Mouse (Mus musculus): ENCODE results near the gene Smim5. TPM values are rescaled to one million over a fixed set of nuclear protein-coding genes. Genes with fewer than 3 reads are reported as not detected.

The Smim5 gene
- polyA plus RNA-seq, 1 experiment: 0.64 TPM

DNA sequence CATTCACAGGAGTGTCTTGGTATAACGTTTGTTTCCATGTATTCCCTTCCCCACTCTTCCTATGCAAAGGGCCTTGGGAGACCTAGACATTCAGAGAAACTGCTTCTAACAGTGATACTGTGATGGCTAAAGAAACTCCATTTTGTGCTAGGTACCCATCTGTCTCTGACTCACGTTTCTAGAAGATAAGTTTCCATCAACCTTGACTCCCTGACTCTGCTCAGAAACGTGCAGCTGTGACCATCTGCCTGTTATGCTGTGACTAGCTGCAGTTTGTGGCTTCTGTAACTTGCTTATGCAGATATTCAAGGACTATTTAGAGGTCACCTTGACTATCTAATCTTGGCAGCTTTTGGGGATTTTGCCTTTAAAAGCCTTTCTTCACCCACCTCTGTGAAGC is 31.5 kb downstream of the Smim5 start:
- TF ChIP-seq CTCF (IDR thresholded peaks at IDR 0.05; ENCODE audit: borderline replicate concordance, extremely low read depth, insufficient read depth, insufficient read length): no peak
- no peak for TF ChIP-seq POLR2A (IDR thresholded peaks at IDR 0.05; ENCODE audit: borderline replicate concordance, extremely low read depth, insufficient read depth, insufficient read length, poor library complexity, severe bottlenecking)
- DNase-seq (ENCODE audit: low read depth): no peak

DNA sequence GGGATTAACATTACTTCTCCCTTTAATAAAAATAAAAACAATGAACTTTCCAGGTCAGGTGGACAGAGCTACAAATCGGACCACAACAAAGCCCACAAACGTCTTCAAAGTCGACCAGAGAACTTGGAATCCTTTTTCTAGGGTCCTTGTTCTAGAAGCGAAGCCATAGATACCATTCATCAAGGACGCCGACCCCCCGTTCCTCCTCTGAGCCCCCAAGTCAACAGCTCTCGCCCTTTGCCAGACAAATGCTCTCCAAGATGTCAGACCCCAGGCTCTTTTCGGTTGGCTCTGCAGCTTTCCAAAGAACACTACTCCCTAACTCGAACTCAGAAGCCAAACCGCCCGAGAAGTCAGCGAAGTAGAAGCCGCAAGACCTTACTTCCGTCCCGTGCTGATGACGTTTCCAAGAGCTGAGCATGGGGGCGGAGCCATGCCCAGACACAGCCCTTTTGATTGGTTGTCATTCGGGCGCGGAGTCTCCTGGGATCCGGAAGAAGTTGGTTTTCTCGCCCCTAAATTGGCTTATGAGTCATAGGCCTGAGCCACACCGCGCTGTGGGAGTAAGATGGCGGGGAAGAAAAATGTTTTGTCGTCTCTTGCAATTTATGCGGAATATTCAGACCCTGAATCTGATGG is 33.5 kb downstream of the Smim5 start, which contains the start of the genes Sap30bp and Recql5:
Sap30bp (plus strand) TSS at position 175 of the 639 bp plus-strand sequence.
Recql5 (minus strand) TSS at position 370 of the 639 bp plus-strand sequence.
- peak; percentile 66; the same call in 1 of the 2 replicates for TF ChIP-seq POLR2A (IDR thresholded peaks at IDR 0.05; ENCODE audit: borderline replicate concordance, extremely low read depth, insufficient read depth, insufficient read length, poor library complexity, severe bottlenecking)
- TF ChIP-seq CTCF (IDR thresholded peaks at IDR 0.05; ENCODE audit: borderline replicate concordance, extremely low read depth, insufficient read depth, insufficient read length): no peak
- DNase-seq (ENCODE audit: low read depth): peak; percentile 100

DNA sequence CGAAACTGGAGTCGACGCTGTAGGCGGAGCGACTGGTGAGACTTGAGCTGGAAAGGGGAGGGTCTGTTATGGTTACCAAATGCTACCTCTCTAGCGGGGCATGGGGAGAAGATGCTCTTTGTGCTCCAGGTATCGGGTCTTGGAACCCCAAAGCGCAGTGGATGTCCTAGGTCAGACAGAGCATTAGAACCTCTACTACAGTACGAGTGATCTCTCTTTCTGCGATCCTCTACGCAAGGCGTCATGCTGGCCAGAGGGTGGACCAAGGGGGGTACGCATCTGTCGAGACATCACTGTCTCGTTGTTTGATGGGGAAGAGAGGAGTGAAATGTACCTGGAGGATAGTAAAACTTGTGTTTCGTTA is 34.0 kb downstream of the Smim5 start:
- no peak for TF ChIP-seq POLR2A (IDR thresholded peaks at IDR 0.05; ENCODE audit: borderline replicate concordance, extremely low read depth, insufficient read depth, insufficient read length, poor library complexity, severe bottlenecking)
- no peak for TF ChIP-seq CTCF (IDR thresholded peaks at IDR 0.05; ENCODE audit: borderline replicate concordance, extremely low read depth, insufficient read depth, insufficient read length)
- no peak for DNase-seq (ENCODE audit: low read depth)

DNA sequence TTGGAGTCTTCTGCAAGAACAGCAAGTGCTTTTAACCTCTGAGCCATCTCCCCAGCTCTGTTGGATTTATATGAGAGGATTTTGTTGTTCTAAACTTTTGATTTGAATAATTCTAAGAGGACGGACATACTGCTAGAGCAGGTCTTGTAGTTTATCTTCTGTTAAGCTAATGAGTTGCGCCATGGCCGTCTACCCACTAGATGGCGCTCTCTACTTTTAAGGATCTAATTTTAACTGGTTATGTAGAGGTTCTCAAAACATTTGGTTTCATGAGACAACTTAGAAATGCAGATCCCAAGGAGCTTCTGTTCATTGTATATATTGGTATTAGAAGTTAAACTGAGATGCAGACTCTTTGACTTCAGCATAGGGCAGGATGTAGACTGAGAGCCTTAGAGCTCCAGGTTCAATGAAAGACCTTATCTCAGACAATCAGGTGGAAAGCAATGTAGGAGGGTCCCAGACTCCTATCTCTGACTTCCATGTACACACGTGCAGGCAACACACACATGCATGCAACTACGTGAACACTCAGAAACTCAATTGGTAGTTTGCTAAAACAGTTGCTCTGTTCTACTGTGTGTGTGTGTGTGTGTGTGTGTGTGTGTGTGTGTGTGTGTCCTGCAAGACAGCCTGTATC is 40.0 kb downstream of the Smim5 start:
- peak; percentile 83 for DNase-seq (ENCODE audit: low read depth)
- TF ChIP-seq CTCF (IDR thresholded peaks at IDR 0.05; ENCODE audit: borderline replicate concordance, extremely low read depth, insufficient read depth, insufficient read length) (peak; percentile 59; the same call in 1 of the 2 replicates), POLR2A (IDR thresholded peaks at IDR 0.05; ENCODE audit: borderline replicate concordance, extremely low read depth, insufficient read depth, insufficient read length, poor library complexity, severe bottlenecking) (no peak)

DNA sequence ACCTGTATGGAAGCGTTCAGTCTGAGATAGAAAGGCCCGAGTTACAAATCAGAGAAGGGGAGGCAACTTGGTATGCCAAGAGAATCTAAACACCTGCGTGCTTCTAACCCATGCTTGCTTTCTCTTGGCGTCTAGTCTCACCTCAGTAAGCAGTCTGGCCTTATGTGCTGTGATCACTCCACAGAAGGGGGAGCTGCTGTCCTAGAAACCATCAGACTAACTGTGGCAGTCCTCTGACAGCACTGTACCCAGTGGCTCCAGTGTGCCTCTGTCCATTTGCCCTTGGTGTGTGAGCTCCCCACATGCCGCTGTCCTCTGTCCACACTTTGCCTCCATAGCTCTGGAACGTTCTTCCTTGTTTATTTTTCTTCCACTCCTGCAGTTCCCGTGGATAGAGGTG is 42.2 kb downstream of the Smim5 start:
- DNase-seq (ENCODE audit: low read depth): no peak
- no peak for TF ChIP-seq CTCF (IDR thresholded peaks at IDR 0.05; ENCODE audit: borderline replicate concordance, extremely low read depth, insufficient read depth, insufficient read length)
- TF ChIP-seq POLR2A (IDR thresholded peaks at IDR 0.05; ENCODE audit: borderline replicate concordance, extremely low read depth, insufficient read depth, insufficient read length, poor library complexity, severe bottlenecking): no peak

DNA sequence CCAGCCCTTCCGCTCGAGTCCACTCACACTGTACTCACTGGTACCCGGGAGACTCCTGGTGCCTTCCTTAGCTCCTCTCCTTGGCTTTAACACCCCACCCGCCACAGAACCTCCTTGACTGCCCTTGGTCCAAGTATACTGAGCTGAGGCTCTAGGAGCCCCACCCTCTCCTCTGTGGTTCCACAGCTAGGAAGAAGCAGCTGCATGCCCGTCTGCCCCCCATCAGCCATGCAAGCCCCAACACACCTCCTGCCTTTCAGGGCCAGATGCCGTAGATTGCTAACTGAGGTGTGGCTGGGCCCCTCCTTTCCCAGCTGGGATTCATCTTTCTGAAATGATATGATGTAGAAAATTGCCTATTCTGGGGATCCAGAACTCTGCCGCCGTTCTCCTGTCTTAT is 45.5 kb downstream of the Smim5 start:
- no peak for DNase-seq (ENCODE audit: low read depth)
- TF ChIP-seq POLR2A (IDR thresholded peaks at IDR 0.05; ENCODE audit: borderline replicate concordance, extremely low read depth, insufficient read depth, insufficient read length, poor library complexity, severe bottlenecking) (no peak), CTCF (IDR thresholded peaks at IDR 0.05; ENCODE audit: borderline replicate concordance, extremely low read depth, insufficient read depth, insufficient read length) (no peak)

DNA sequence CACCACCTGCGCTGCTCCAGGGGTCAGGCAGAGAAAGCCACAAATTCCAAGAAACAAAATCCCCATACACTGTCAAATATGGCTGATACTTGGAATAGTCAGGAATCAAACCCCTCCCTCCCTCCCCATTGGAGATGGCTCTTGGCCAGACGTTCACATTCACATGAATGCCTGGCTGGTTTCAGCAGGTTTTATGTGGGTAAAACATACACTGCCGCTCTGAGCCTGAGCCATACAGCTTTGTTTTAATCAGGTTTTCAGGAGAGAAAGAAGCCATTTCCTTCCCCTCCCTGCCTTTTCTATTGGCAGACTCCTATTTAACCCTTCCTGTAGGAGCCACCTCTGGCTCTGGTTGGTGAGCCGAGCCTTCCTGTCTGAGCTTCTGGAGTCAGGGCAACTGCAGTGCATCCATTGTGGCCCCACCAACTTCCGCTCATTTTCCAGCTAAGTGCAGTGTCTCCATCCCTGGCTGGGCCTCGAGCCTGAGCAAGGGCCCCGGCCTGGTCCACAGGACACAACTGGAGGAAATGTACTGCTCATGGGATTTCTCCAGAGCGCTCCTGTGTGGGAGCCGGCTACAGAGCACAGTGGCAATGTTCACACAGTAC is 46.6 kb downstream of the Smim5 start:
- peak; percentile 23 for DNase-seq (ENCODE audit: low read depth)
- TF ChIP-seq POLR2A (IDR thresholded peaks at IDR 0.05; ENCODE audit: borderline replicate concordance, extremely low read depth, insufficient read depth, insufficient read length, poor library complexity, severe bottlenecking) (no peak), CTCF (IDR thresholded peaks at IDR 0.05; ENCODE audit: borderline replicate concordance, extremely low read depth, insufficient read depth, insufficient read length) (no peak)

DNA sequence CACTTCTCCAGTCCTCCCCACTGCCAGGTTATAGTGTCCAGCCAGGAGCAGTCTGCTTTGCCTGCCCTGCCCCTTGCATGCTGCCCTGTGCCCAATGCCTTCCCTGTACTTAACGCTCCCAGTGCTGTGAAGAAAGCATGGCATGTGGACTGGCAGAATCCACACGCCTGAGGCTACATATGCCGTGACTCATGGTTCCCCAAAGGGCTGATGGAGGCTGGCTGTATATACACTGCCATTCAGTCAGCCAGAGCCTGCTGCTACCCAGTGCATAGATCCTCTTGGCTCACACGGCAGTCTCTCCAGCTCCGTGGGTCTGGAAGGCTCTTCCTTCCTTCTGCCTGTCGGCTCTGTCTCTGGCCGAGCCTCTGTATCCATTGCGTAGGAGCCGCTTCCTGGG is 48.5 kb downstream of the Smim5 start:
- TF ChIP-seq CTCF (IDR thresholded peaks at IDR 0.05; ENCODE audit: borderline replicate concordance, extremely low read depth, insufficient read depth, insufficient read length): no peak
- TF ChIP-seq POLR2A (IDR thresholded peaks at IDR 0.05; ENCODE audit: borderline replicate concordance, extremely low read depth, insufficient read depth, insufficient read length, poor library complexity, severe bottlenecking): no peak
- no peak for DNase-seq (ENCODE audit: low read depth)

DNA sequence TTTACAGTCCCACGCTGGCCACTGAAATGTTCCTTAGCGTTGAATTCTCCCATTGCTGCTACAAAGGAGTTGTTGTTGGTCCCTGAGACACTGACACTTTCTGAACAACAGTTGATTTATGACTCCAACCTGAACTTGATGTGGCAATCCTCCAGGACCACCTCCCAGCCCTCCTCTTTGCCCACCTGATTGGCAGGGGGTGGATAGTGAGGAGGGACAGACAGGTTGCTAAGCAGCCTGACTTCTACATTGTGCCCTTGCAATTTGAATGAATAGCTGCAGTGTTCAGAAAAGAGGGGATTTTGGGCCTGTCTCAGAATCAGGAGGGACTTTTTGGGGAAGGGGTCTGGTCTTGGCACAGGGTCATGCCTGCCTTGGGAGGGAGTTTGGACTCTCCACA is 51.0 kb downstream of the Smim5 start:
- TF ChIP-seq CTCF (IDR thresholded peaks at IDR 0.05; ENCODE audit: borderline replicate concordance, extremely low read depth, insufficient read depth, insufficient read length) (no peak), POLR2A (IDR thresholded peaks at IDR 0.05; ENCODE audit: borderline replicate concordance, extremely low read depth, insufficient read depth, insufficient read length, poor library complexity, severe bottlenecking) (no peak)
- peak; percentile 27 for DNase-seq (ENCODE audit: low read depth)

DNA sequence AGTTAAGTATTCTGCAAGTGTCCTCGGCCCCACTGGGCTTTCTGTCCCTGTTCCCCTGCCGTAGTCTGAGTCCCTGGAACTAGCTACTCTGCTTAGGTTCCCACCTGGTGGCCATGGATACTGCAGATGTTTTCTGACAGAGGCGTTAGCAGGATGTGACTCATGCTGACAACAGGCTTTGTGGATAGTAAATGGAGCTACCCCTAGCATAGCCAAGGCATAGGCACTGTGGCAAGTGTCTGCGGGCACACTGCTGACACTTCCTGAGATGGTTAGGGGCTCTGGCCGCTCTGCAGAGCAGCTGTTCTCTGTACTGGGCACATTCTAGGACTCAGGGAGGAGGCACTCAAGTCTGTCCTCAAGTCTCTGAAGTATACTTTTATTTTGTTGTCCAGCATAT is 54.9 kb downstream of the Smim5 start:
- TF ChIP-seq CTCF (IDR thresholded peaks at IDR 0.05; ENCODE audit: borderline replicate concordance, extremely low read depth, insufficient read depth, insufficient read length) (no peak), POLR2A (IDR thresholded peaks at IDR 0.05; ENCODE audit: borderline replicate concordance, extremely low read depth, insufficient read depth, insufficient read length, poor library complexity, severe bottlenecking) (no peak)
- DNase-seq (ENCODE audit: low read depth): no peak

DNA sequence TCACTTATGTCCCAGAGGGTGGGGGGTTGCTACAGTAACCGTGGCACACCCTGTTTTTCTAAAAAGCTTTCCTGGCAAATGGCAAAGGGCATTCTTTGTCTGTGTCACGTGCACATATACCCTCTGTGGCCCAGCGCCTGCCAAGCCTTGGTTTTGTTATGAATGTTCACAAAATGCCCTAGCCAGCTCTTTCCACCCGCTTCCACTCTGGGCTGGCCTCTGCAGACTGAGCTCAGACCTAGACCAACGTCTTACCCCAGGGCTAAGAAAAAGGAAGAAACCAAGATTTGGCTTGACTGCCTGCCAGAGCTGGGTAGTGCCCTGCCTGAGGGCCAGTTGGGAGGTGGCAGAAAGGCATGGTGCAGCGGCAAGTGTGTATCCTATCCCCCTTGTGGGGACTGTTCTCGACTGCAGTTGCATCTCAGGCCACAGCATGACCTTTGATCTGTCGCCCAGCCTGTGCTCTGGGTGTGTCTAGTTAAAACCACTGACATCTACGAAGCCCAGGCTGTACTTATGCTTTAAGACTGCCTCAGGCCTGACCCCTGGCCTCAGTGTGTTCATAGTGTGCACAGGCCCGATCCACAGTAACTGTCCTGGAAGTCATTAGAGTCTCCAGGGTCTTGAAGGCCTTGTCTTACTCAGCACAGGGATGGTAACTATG is 55.6 kb downstream of the Smim5 start:
- peak; percentile 60 for DNase-seq (ENCODE audit: low read depth)
- TF ChIP-seq CTCF (IDR thresholded peaks at IDR 0.05; ENCODE audit: borderline replicate concordance, extremely low read depth, insufficient read depth, insufficient read length) (no peak), POLR2A (IDR thresholded peaks at IDR 0.05; ENCODE audit: borderline replicate concordance, extremely low read depth, insufficient read depth, insufficient read length, poor library complexity, severe bottlenecking) (no peak)

Other genes with a start within 250 kb of the Smim5 start
- 124 and 127 TPM in 2 replicates for gene Grb2, start 191.4 kb upstream of the Smim5 start, polyA plus RNA-seq (2012; rRNA removed)
- gene Tmem94, start 134.5 kb upstream of the Smim5 start, polyA plus RNA-seq (2012; rRNA removed): 56.0 and 61.9 TPM in 2 replicates
- 24.7 and 24.8 TPM in 2 replicates for gene Caskin2, start 86.3 kb upstream of the Smim5 start, polyA plus RNA-seq (2012; rRNA removed)
- 24.2 and 36.4 TPM in 2 replicates for gene Tsen54, start 85.2 kb upstream of the Smim5 start, polyA plus RNA-seq (2012; rRNA removed)
- 1.5 and 2.5 TPM in 2 replicates for gene Llgl2, start 75.9 kb upstream of the Smim5 start, polyA plus RNA-seq (2012; rRNA removed)
- 0.14 and 0.23 TPM in 2 replicates for gene Myo15b, start 41.6 kb upstream of the Smim5 start, polyA plus RNA-seq (2012; rRNA removed)
- gene Smim6, start 12.1 kb downstream of the Smim5 start, polyA plus RNA-seq (2012; rRNA removed): not detected in 2 replicates
- 57.6 and 69.8 TPM in 2 replicates for gene Sap30bp, start 33.3 kb downstream of the Smim5 start, polyA plus RNA-seq (2012; rRNA removed)
- 28.2 and 38.0 TPM in 2 replicates for gene Recql5, start 33.5 kb downstream of the Smim5 start, polyA plus RNA-seq (2012; rRNA removed)
- 0.91 and 2.1 TPM in 2 replicates for gene Itgb4, start 74.7 kb downstream of the Smim5 start, polyA plus RNA-seq (2012; rRNA removed)
- 39.2 and 41.8 TPM in 2 replicates for gene Galk1, start 112.8 kb downstream of the Smim5 start, polyA plus RNA-seq (2012; rRNA removed)
- 1,173 and 1,240 TPM in 2 replicates for gene H3f3b, start 128.0 kb downstream of the Smim5 start, polyA plus RNA-seq (2012; rRNA removed)
- gene Unk, start 130.4 kb downstream of the Smim5 start, polyA plus RNA-seq (2012; rRNA removed): 67.3 and 87.0 TPM in 2 replicates
- gene Unc13d, start 178.0 kb downstream of the Smim5 start, polyA plus RNA-seq (2012; rRNA removed): 0.97 and 1.1 TPM in 2 replicates
- 142 and 148 TPM in 2 replicates for gene Wbp2, start 187.0 kb downstream of the Smim5 start, polyA plus RNA-seq (2012; rRNA removed)
- 4.2 and 5.3 TPM in 2 replicates for gene Trim47, start 227.2 kb downstream of the Smim5 start, polyA plus RNA-seq (2012; rRNA removed)
- 2.2 and 3.4 TPM in 2 replicates for gene Trim65, start 231.2 kb downstream of the Smim5 start, polyA plus RNA-seq (2012; rRNA removed)
- 31.8 and 38.6 TPM in 2 replicates for gene Mrpl38, start 238.9 kb downstream of the Smim5 start, polyA plus RNA-seq (2012; rRNA removed)

Measured in brain, embryonic 14.5 days (tissue).